Mouse (Mus musculus): ENCODE results near the gene Nxph1.

GRCm38 (mm10) chr6:9182477-9182876 is 234.2 kb downstream of the Nxph1 start:
- TF ChIP-seq EP300 (IDR thresholded peaks at IDR 0.05; ENCODE audit: low read depth in 1 of 2, low read length in 2 of 2) (no peak), MAZ (IDR thresholded peaks at IDR 0.05; ENCODE audit: low read depth, low read length) (no peak)

Measured in MEL (cell line).